Mouse (Mus musculus): ENCODE data around the gene Calca.
"Not testable (repeated sequence)": the region's sequence is repeated elsewhere in the genome, so short reads cannot be mapped to it uniquely, and the experiment has no call there.

DNA sequence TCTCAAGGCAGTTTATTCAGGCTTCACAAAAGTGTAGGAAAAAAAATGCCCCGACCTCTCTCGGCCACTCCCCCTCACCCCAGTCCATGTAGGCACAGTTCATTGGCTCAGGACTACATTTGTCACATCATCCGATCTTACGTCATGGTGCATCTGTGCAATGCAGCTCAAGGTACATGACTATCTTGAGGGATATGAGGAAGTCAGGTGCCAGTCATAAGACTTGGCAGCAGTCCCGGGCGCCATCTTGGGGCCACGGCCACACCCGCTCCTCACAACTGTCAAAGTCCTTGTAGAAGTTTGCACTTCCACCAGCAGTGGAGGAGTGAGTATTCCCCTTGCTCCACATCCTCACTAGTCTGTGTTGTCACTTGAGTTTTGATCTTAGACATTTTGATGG lies 41.8 kb downstream of the Calca start:
- TF ChIP-seq FLI1 (IDR thresholded peaks at IDR 0.05; ENCODE audit: low read length); GATA1 (IDR thresholded peaks at IDR 0.05; ENCODE audit: borderline replicate concordance, low read length): not testable (repeated sequence)
